Mouse (Mus musculus) thymus, postnatal 25 days (tissue): ENCODE measurements around the gene Gpd1l.
"Not testable (repeated sequence)": the region's sequence is repeated elsewhere in the genome, so short reads cannot be mapped to it uniquely, and the experiment has no call there.

Experiments used
- DNase-seq: peaks from one replicate; pipeline ENCODE4 v3.0.0; 2022

The Gpd1l gene

DNA sequence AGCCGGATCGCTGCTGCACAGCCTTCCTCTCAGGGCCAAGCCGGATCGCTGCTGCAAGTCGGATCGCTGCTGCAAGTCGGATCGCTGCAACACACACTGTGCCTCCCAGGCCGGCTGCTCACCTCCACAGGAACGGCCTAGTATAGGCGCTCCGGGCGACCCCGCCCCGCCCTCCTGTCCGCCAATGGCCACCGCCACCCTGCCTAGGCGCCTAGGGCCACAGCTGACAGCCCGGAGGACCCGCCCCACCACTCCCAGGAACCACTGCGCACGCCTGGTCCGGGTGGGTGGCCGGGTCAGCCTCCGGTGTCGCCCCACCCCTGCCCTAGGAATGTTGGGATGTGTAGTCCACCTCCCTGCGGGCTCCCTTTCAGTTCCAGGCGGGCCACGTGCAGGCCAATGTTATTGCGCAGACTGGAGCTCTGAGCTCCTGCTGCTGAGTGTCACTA, at the start of gene Gpd1l:
Gene Gpd1l, minus strand, starts transcription at position 265 of the 449 bp plus-strand sequence.
- DNase-seq: peak; percentile 89

DNA sequence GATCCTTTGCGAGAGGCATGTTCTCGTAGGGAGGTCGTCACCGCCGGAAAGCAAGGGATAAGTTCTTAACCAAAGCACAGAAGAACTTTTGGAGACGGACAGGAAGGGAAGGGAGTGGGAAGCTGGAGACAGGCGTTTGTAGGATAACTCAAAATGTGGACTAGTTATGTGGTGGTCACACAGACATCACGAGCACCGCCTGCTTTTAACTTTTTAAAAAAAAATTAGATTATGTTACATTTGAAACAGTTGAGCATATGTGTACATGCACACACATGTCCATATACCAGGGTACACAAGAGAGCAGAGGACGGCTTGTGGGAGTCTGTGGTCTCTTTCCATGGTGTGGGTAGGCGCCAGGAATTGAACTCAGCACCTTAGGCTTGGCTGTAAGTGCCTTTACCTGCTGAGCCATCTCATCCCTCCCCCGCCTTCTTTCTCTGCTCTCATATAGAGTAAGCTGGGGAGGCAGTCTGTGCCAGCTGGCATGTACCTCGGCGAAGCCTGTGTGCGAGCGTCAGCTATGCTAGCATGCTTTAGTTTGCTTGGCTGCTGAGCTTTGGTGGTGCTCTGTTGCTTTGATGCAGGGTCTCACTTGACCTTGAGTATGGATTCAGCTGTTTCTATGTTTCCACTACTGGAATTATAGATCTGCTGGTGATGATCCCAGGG, 49.0 kb upstream of the Gpd1l start, which contains the start of gene Rps27rt:
Gene Rps27rt, minus strand, starts transcription at position 51 of the 672 bp plus-strand sequence.
- no peak for DNase-seq

DNA sequence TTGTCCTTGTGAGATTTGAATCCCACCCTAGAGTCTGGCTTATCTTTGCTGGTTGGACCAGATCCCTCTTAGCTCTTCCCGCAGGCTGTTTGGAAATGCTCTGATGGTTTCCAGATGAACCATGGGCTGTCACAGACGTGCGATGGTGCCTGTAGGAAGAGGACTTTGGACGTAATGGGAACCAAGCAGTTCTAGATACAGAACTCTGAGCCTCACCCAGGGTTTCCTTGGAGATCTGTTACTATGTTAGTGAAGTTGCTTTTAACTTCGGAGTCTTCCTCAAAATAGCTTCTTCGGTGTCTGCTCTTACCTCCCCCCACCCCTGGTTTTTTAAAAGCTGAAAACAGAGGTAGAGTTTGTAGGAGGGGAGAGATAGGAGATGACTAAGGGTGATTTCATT, 46.2 kb upstream of the Gpd1l start:
- DNase-seq: no peak

DNA sequence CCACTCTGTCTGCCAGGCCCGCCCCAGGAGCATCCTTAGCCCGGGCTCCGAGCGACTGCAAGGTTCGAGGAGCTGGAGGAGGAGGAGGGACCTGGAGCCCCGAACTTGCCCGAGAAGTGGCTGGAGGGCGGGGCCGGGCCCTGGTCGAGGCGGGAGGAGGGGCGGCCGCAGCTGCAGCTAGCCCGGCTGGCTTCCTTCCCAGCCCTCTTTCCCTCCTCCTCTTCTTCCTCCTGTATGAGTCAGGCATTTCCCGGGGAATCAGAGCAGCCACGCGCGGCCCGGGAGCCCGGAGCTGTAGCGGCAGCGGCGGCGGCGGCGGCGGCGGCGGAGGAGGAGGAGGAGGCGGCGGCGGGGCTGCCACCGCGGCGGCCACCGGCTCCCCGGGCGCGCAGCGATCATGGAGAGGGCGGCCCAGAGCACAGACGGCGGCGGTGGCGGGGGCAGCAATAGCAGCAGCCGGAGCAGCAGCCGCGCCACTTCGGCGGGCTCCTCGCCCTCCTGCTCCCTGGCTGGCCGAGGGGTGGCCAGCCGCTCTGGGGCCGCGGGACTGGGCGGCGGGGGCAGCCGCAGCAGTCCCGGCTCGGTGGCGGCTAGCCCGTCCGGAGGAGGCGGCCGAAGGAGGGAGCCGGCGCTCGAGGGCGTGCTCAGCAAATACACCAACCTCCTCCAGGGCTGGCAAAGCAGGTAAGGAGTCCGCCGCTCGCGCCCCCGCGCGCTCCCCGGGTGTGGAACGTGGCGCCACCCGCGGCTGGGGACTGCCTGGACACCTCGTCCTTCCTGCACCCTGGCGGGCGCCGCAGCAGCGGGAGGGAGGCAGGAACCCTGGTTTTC, 44.7 kb upstream of the Gpd1l start, which contains the start of gene Osbpl10:
Gene Osbpl10, plus strand, starts transcription at position 289 of the 831 bp plus-strand sequence.
- DNase-seq: peak; percentile 12

DNA sequence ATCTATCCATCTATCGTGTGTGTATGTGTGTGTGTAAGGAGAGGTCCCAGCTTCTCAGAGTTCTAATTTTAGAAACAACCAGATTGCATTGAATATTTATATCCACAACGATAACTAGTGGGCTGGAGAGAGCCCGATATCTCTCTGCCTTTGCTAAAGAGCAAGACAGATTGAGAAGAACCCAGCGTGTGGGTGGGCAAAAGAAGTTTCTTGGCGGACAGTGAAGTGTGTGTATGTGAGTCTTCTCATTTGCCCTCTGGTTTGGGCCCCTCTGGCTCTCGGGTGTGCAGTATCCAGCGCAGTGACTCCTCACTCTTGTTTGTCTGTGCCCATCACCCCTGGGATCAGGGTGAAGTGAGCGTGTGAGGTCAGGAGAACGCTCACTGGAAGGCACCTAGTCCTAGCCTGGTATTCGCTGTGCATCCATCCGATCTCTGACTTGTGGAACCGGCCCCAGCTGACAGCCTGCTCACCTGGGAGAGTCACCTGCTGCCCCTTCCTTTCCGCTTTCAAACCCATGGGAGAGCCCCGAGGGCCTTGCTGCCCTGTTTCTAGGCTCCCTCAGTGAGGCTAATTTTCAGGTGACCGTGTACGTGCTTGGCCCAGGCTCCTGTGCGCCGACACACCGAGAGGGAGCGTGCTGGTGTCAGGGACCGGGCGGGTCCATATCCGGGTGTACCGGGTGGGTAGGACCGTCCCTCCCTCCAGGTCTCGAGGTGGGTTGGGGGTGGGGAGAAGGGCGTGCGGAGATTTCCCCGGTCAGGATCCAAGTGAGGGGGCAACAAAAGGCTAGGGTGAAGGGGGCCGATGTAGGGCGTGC, 43.9 kb upstream of the Gpd1l start:
- no peak for DNase-seq

DNA sequence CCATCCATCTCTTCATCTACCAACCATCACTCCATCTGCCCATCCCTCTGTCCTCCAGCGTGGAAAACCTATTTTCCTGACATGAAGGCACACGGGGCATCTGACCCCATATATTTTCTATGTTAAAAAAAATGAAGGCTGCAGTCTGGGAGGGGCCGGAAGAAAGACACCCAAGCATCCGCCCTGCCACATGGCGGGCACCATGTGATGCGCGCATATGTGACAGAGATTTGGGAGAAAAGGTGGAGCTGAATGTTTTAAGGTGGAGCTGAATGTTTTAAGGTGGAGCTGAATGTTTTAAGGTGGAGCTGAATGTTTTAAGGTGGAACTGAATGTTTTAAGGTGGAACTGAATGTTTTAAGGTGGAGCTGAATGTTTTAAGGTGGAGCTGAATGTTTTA, 32.5 kb upstream of the Gpd1l start:
- not testable (repeated sequence) for DNase-seq

DNA sequence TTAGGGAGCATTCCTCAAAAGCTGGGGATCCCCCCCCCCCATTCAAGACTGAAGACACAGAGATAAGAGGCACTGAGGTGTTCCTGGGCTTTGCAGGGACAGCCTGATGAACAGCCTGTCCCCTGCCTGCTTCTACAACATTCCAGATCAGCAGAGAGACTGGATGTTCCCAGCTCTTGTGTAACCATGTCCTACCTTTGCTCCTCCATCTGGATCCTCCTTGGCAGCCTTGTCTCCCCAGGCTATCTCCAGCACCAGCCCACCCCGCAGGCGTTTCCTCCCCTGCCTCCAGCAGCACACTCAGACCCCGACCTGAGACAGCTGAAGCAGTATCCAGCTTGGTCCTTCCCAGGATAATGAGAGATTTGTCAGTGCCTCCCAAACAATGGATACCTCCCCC, 30.3 kb upstream of the Gpd1l start:
- no peak for DNase-seq

DNA sequence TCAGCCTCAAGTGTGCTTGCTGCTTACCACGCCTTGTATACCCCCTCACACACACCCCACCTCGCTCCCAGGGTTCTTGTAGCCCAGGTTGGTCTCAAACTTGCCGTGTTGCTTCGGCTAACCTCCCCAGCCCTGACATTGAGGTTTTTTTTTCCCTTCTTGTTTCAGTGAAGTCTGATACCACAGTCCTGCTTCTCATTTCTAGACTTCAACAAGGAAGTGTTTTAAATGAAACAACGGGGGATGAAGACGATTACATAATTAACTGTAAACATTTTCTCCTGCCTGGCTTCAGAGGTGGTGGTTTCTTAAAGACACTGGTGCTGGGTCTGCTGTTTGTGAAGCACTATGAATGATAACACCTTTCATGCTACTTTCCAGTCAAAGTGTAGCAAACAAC, 27.1 kb upstream of the Gpd1l start:
- no peak for DNase-seq

DNA sequence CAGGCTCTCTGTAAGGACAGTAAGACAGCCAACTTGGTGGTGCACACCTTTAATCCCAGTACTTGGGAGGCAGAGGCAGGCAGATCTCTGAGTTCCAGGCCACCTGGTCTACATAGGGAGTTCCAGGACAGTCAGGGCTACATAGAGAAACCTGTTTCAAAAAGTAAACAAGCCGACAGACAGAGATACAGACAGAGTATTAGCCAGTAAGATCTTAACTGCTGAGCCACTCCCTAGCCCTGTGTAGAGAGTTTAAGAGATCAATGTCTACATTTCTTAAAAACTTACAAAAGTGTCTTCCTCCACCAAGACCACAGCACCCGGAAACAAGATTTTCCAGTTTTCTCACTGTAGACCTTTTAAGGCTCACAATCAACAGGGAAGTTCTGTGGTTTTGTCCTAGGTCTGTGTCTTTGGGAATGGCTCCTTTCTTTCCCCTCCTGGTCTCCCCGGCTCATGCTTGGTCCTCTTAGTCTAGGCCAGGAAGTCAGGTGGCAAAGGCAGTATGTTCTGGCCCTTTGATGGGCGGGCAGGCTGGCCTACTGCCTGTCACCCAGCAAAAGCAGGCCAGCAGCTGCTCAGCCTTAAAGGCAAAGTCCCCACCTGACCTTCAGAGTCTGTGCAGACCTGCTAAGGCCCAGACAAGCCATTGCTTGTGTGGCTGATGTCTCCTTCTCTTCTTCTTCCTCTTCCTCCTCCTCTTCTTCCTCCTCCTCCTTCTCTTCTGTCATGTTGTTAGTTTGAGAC, 26.4 kb upstream of the Gpd1l start:
- DNase-seq: no peak

DNA sequence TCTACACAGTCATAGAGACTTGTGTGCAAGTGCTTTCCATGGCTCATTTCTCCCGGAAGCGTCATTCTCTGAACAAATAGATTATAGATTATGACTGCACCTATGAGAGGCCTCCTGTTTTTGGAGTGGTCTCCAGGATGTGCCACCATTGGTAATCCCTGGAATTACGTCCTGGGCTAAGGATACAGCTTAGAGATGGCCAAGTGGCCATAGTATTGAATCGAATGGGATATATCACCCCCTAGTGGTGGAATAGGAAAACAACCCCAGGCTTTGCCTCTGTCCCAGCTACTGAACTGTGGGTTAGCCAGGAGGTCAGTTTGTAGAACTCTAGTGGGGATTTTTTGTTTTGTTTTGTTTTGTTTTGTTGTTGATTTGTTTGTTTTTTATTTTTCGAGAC, 23.2 kb upstream of the Gpd1l start:
- peak; percentile 9 for DNase-seq

DNA sequence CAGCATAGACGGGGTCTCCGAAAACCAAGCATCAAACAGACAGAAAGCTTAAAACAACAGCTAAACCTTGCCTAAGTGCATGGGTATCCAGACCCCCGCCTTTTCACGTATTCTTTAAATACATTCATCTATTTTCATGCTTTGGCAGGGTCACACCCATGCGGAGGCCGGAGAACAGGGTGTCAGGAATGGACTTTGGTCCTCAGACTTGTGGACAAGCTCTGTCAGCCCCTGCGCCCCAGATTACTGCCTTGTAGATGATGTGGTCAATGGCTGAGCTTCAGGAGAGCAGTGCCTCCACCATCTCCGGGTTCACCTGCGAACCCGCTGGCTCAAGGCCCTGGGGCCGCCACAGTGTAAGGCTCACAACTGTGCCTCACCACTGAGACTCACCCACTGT, 21.6 kb upstream of the Gpd1l start:
- no peak for DNase-seq

DNA sequence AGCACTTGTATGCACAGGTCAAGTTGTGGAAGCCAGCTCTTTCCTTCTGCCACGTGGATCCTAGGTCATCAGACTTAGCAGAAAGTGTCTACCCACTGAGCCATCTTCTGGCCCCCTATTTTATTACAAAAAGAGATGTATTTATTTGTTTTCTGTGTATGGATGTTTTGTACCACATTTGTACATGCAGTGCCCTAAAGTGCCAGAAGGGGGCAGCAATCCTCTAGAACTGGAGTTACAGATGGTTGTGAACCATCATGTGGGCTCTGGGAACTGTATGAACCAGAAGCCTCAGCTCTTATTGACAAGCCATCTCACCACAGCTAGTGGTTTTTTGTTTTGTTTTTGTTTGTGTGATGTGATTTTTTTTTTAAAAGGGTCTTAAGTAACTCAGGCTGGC, 19.1 kb upstream of the Gpd1l start:
- peak; percentile 19 for DNase-seq

DNA sequence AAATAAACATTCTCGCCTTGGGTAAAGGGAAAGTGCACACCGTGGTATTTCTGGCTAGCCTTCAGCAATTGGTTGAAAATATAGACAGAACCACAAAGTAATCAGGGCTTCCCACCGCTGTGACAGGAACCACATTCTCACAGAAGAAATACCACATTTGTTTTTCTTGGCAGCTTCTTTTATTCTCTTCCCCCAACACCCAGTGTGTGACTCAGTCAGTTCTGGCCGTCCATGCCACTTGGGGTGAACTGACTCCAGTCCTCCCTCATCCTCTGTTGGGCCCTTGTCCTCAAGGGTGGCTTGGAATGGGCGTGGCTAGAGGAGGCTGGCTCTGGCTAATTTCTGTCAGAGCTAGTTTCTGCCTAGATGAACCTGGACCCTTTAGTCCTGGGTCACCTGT, 14.6 kb upstream of the Gpd1l start:
- DNase-seq: no peak

DNA sequence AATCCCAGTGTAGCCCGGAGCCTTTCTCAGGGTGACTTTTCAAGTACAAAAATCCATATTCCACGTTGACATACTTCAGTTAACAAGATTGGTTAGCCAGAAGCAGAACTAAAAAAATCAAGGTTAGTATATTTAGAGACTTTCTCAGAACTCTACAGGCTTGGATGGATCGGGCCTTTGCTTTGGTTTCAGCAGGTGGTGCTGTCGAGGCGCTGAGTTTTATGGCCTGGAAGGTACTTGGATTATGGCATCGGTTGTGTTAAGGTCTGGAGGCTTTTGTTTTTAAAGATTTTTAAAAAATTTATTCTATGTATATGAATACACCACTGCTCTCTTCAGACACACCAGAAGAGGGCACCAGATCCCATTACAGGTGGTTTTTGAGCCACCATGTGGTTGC, 11.8 kb upstream of the Gpd1l start:
- DNase-seq: no peak

DNA sequence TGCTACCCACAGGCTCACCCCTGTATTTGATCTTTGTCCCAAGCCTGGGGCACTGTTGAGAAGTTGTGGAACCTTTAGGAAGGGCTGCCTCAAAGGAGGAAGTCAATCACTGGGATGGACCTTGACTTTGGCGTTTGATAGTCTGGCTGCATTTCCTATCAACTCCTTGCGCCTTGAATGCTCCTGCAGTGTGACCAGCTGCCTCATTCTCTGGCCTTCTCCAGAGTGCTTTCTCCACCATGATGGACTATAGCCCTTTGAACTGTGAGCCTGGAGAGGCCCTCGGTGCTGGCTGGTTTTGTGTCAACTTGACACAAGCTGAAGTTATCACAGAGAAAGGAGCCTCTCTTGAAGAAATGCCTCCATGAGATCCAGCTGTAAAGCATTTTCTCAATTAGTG, 10.9 kb upstream of the Gpd1l start:
- no peak for DNase-seq

DNA sequence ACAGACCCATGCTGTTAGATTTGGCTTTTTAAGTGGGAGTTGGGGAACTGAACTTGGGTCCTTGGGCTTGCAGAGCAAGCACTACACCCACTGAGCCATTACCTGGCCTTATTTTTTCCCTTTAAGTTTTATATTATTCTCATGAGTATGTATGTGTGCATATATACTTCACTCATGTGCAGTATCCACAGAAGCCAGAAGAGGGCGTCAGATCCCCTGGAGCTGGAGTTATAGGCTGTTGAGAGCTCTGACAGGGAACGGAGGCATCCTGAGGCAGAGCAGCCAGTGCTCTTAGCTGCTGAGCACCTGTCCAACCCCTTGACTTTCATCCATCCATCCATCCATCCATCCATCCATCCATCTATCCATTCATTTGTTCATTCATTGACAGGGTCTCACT, 2.9 kb upstream of the Gpd1l start:
- no peak for DNase-seq

DNA sequence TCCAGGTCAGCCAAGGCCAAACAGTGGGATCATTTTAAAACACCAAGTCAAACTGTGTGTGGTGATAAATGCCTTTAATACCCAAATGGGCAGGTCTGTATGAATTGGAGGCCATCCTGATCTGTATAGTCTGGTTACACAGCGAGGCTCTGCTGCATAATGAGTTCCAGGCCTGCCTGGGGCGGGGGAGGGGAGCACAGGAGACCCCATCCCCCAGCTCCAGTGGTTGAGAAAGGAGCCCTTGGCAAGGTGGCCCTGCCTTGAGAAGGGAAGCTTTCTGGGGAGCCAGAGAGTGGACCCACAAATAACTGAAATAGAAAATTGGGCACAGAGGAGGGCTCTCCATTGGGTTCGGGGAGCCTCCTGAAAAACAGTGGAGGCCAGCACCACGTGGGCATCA, 1.5 kb upstream of the Gpd1l start:
- no peak for DNase-seq

DNA sequence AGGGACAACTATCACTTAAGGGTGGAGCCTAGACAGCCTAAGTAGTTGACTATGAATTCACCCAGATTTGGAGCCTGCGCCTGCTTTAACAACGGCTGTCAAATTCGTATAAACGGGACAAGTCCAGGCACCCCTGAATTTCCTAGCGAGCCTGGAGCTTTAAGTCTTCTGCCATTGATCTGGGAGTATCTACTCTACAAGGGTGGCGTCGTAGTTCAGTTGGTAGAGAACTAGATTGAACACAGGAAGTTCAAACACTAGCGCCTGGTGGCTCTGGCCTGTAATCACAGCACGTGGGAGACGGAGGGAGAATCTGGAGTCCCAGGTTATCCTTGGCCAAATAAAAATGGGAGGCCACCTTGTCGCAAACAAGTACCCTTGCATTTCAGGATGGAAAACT, 444 bp upstream of the Gpd1l start:
- DNase-seq: no peak

DNA sequence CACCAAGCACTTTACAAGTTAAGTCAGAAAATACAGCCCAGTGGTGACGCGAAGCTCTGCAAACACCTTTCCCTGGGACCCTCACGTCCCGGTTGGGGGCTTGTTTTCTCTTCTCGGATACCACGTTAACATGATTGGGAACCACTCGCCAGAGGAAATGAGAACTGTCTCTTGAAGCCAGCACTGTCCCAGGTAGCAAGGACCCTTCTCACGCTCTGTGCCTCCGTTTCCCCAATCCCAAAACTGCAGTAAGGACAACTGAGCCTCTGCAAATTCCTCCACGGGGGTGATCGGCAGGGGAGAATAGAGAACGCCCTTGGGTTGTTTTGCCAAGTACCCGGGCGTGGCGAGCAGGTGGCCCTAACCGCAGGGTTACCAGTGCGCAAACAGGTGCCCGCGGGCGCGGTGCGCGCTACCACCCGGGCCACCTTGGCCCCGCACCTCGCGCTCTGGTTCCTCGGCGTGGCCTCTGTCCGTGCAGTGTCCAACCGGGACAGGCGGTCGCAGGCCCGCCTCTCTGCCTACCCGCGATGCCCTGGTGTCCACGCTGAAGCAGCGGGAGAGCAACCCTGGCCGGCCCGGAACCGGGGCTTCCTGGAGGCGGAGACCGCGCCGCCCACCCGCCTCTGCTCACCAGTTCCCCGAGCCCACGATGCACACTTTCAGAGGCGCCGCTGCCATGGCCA, 607 bp downstream of the Gpd1l start:
- DNase-seq: no peak

DNA sequence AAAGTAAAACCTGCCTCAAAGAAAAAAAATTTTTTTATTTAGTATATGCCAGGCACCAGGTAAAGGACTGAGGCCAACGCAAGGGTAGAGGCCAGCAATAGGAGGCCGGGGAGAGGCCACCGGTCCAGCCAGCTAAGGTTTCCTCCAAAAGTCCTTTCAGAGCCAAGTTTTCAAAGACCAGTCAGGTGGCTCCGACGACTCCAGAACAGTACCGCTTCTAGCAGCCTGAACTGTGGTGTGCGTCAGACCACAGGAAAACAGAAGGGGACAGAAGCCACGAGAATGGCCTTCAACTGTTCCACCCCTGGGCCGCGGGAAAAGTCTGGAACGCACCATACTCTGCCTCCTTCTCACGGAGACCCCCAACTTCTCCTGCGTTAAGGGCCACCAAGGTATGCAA, 1.2 kb downstream of the Gpd1l start:
- DNase-seq: no peak

DNA sequence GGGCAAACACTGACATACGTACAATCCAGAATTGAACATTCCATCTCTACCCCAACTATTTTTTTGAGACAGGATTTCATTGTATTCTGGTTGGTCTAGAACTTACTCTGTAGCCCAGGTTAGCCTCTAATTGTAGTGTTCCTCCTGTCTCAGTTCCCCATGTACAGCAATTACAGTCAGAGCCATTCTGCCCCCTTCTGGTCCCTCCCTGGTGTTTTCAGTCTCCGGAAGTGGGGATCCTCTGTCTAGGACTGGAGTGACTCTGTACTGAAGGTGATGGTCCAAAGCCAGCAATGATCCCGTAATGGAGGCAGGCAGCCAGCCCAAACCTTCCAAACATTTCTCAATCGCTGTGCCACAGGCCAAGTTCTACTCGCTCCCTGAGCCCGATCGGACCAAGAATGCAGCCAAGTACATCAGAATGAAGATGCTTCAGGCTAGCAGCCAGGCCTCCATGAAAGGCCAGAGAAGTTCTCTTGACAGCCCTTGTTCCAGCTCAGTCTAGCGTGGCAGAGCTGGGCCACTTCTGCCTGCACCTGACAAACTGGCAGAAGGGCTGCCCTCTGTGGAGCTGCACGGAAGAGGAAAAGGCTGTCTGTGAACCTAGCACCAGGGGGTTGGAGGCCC, 3.2 kb downstream of the Gpd1l start:
- DNase-seq: no peak

DNA sequence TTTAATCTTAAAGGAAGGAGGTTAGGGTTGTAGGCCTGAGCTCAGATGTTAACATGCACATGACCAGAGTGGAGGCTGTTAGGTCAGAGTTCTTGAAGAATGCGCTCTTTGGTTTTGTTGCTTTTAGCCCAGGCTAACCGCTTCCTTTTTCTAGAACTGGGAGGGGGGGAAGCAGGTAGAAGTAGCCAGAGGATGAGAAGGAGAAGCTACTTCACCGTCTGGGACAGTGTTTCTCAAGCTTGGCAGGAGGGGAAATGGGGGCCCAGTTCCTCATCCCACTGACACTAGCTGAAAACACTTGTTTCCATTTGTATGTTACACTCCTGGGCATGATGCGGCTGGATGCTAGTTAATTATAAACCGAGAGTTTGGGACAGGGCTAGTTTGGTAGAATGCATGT, 8.2 kb downstream of the Gpd1l start:
- DNase-seq: no peak
